Mouse (Mus musculus): ENCODE results near the gene Slc39a11. TPM values are rescaled to one million over a fixed set of nuclear protein-coding genes. Genes with fewer than 3 reads are reported as not detected.

Slc39a11 gene
- total RNA-seq (2021), result 13.7 and 17.5 TPM in 2 replicates
- long read RNA-seq, experiment 1, transcript Slc39a11-202 (10 exons, 2,664 nt), result major isoform, 20 of 53 reads
- long read RNA-seq, experiment 1, partial matches to known transcripts, result 2 of 53 reads
- long read RNA-seq, experiment 1, other reads (novel, unspliced or antisense), result 27 of 53 reads
- long read RNA-seq, experiment 2, partial matches to known transcripts, result 2 of 20 reads
- long read RNA-seq, experiment 2, other reads (novel, unspliced or antisense), result 13 of 20 reads

DNA sequence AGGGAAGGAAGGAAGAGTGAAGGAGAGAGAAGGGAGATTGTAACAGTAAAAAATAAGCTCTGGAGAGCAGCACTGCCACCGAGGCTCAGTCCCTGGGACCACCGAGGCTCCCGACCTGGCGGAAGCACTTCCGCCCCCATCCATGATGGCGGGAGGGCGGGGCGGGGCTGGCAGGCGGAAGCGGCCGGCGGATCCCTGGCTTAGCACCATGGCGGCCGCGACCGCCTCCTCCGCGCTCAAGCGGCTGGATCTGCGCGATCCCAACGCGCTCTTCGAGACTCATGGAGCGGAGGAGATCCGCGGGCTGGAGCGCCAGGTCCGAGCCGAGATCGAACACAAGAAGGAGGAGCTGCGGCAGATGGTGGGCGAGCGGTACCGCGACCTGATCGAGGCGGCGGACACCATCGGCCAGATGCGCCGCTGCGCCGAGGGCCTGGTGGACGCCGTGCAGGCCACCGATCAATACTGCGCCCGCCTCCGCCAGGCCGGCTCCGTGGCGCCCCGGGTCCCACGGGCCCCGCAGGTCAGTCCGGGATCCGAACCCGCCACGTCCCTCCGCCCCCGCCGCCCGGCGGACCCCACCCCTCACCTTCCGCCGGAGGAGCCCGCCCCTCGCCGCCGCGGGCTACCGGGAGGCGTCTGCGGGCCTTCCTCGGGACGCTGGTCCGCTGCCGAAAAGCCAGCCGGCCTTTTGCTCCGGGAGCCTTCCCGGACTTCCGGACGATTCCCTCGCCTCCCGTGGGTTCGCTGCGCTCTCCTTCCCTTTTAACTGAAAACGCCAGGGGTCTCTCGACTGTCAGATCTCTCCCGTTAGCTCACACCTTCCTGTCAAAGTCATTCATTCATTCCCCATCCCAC lies at the start of gene Slc39a11:
Slc39a11 (minus strand) TSS at position 727 of the 858 bp plus-strand sequence.
- peak; percentile 83 for DNase-seq

DNA sequence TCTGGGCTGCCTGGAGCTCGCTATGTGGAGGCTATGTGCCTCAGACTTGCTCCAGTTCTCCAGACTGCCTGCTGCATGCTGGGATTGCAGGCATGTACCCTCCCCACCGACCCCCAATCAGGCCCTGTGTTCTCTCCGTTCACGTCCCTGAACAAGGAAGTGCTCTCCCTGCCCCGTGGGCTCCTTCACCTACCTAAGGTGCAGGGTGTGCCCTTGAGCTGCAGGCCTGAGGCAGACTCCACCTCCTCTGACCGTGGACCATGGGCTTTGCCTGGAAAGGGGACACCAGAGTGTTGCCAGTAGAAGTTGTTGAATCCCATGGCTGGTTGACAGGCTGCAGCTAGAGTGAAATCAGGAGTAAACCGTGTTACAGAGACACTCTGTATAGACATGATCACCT lies 49.8 kb upstream of the Slc39a11 start:
- DNase-seq, result no peak

DNA sequence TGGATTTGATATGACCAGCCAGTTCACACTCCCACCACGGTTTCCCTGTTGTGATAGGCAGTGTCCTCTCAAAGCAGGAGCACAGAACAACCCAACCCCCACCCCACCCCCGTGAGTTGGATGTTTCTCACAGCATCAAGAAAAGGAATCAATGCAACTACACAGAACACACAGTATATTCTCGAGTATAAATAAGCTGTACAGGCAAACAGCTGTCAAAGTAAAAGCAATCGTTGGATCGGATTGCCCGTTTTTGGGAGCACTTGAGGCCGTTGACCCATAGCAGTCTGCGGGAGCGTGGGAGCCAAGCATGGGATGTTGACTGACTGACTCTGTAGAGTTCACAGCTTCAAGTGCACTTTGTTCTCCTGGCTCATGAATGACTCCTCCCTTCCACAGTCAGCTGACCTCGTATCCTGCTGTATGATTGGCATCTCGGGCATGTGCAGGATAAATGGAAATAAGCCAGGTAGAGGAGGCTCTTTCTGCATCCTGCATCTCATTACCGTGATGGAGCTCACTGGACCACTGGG lies 48.2 kb upstream of the Slc39a11 start:
- no peak for DNase-seq

DNA sequence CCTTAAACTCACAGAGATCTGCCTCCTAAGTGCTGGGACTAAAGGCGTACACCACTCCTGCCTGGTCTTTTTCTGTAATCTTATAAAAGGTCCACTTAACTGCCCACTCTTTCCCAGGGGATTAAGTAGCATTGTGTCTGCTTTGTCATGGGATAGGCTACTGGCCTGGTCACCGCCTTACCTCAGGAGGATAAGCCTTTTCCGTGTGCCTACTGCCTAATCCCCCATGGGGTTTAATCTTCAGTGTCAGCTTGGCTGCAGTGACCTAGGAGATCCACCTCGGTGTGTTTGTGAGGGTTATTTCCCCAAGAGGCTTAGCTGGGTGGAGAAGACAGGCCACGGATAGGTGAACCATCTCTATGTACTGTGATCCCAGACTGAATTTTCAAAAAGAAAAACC lies 47.7 kb upstream of the Slc39a11 start:
- no peak for DNase-seq

DNA sequence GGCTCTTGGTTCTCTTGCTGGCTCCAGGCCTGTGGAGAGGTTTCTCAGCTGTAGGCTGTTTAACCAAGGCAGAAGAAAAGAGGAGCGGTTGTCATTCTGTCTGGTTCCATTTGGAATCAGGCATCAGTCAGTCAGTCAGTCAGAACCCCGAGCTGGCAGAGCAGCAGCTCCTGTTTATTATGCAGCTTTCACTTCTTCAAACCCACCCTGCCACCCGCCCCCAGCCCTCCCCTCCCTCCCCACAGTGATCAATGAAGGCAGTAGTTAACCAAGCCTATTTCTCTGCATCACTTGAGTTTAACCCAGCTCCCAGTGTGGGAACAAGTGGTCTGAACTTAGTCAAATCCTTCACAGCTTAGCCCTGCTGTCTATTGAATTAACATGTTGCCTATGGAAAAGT lies 42.0 kb upstream of the Slc39a11 start:
- DNase-seq, result no peak

DNA sequence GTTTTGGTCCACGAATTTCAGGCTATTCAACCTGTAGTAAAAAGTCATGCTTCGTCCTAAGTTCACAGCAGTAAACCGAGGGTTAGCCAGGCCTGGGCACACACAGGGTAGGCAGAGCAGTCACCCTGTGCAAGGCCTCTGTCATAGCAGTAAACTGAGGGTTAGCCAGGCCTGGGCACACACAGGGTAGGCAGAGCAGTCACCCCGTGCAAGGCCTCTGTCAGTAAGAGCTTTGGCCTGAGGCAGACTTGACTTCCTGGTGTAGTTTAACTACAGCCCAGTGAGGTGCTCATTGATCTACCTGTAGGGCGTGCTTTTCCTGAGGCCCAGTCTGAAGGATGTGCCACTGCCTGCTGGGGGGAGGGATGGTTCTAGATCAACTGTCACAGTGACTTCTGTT lies 41.4 kb upstream of the Slc39a11 start:
- no peak for DNase-seq

DNA sequence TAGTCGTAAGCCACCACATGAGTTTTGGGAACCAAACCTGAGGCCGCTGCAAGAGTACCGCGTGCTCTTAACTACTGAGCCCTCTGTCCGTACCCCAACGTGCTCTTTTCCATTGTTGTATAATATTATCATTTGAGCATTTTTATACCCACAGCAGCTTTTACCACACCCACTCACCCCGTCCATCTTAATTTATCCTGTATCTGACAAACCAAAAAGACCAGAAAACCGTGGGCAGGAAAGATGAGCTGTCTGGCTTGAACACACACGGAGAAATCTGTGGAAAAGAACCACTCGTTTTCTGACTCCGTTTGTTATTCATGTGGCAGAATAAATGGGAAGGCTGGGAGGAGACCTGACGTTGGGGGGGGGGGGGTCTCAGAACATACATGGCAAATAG lies 40.6 kb upstream of the Slc39a11 start:
- no peak for DNase-seq

DNA sequence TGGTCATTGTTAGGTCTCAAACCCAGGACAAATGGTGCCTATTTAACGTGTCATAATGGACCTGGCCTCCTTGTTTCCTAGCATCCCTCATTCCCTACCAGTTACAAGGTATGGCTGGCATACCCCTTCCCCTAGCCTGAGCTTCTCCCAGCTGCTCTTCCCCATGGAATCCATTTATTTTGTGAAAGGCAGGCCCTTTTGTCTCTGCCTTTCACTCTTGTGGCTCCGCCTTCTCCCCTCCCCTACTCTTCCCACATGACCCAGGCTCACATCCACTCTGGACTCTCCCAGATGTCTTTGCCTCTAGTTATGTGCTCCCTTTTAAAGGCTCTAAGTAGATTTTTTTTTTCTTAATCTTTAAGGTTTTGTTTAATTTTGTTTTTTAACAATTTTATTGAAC lies 37.2 kb upstream of the Slc39a11 start:
- no peak for DNase-seq

DNA sequence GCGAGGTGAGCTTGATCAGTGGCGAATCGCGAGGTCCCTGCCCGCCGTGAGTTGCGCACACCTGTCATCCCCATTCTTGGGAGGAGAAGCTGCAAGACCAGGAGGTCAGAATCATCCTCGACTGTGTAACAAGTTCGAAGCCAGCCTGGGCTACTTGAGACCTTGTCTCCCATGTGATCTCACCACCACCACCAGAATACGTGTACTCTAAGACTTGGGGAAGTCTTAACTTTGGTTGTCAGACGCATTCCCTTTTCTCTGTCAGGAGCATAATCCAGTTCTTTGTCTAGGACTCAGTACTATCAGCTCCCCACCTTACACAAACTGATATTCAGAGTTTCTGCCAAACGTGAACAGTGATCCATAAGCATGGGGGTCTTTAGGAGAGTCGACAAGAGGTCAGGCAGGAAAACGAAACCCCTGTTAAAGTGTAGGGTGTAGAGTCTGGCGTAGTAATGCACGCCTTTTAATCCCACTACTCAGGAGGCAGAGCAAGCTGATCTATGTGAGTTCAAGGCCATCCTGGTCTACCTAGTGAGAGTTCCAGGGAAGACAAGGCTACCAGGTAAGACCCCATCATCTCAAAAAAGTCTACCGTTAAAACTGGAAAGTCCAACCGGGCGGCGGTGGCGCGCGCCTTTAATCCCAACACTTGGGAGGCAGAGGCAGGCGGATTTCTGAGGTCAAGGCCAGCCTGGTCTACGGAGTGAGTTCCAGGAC lies 35.0 kb upstream of the Slc39a11 start:
- no peak for DNase-seq

DNA sequence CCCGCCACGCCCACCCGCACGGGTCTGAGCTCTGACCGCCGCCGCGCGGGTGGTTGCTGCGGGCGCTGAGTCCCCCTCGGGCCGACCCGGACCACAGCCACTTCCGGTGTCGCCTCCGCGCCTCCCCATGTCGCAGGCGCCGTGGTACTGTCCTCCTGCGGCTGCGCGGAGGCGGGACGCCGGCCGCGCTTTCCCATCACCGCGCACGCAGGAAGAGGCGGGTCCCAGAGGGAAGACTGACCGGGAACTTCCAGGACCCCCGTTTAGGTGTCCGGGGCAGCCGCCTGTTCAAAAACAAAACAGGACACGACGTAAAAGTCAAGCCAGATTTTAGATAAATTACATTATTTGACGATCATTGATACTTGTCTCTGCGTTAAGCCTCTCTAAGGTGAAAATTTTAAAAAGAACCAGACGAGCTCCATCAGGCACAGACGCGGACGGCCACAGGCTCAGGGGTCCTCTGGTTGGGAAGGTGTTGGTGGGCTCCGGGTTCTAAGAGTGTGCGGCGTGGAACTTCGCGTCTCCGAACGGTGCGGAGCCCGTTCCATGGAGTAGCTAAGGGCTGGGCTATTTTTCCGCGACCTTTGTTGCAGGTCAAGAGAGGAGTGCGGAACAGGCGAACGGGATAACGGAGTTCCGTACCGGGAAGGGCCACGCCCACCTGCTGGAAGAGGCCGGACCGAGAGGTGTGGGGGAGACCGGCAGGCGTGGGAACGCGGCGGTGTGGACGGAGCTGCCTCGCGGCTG lies 34.3 kb upstream of the Slc39a11 start, which contains the start of the genes Fam104a and D11Wsu47e:
Fam104a (minus strand) TSS at position 199 of the 750 bp plus-strand sequence.
D11Wsu47e (plus strand) TSS at position 456 of the 750 bp plus-strand sequence.
- DNase-seq, result peak; percentile 97

DNA sequence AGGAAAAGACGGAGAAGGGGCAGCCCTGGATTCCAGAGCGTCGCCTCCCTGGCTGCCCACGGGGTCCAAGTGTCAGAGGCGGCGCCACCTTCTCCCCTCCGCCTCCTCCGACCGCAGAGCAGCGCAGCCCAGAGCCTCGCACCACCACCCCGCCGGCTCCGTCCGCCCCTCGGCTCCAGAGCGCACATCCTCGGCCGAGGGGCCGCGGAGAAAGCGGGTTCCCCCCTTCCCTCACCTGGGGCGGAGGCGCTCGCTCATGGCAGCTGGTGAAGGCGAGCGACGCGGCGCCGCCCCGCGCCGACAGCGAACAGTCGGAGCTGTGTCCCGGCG lies 33.7 kb upstream of the Slc39a11 start:
- no peak for DNase-seq

DNA sequence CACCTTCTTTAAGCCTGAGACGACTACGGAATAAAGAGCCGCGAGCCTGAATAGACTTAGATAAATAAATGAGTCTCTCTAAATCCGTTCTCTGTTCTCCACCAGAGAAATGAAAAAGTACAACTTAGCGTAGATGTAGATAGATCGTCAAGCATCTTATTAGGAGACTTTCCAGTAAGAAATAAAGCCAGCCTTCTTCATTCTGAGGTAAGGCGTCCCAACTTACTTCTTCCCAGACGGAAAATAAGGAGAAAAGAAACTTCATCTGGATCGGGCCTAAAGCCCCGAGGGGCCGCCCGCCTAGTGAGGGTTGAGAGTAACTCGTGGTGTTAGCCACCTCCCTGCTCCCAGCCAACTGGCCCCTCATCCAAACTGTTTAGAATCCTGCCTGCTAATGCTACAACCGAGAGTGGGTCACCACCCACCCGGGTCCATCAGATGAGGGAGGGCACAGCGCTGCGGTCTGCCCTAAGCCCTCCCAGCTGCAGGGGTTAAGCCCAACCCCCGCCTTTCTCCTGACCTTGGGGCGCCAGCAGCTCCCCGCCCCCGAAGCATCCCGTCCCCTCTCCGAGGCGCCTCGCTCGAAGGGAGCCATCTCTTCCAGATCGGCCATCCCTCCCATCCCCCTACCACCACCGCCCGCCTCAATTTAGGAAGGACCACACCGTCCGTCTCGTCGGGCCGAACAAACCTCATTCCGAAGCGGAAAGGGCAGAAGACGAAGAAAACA lies 33.2 kb upstream of the Slc39a11 start:
- peak; percentile 88 for DNase-seq

DNA sequence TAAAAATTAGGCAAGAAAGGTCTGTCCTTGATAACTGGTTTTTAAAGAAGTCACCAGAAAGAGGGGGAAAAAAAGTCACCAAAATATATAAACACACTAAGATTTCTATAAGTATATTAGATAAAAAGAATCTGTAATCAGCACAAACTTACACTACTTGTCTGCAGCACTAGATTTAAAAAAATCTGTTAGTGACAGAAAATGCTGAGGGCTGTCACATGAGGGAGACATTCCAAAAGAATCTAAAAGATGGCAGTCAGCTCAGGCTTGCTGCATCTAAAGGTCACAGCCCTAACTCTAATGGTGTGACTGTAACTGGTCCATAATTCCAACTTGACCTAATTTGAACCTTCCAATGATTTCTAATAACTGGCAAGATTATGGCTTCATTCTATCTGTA lies 32.1 kb upstream of the Slc39a11 start:
- DNase-seq, result no peak

DNA sequence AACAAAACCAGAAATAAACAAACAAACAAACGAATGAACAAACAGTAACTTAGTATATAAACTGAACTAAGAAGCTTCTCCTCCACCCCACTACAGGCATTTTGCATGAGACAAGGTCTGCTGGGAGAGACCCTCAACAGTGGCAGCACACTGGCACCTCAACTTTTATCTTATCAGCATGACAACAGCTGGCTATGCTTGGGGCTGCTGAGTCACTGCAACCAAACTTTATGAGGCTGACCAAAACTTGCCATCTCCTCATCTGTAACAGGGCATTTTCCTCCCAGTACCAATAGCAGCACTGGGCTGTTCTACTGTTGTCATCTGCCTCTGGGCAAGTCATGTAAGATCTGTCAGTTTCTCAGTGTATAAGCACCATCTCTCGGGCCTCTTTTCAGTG lies 31.1 kb upstream of the Slc39a11 start:
- DNase-seq, result no peak

DNA sequence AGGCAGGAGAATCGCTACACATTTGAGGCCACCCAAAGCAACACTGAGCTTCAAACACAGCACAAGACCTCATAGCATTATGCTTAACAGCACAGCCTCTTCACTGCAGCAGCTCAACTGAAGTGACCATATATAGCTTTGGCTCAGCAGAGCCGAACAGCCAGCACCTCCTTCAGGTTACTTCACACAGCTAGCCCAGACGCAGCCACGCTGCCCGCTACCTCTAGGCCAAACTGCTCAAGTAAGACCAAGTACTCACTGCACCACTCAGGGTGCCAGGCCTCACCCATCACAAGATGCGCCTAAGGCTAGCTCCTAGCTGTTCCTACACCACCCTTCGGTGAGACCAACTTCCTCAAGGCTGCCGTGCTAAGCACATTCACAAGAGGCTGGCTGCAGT lies 28.5 kb upstream of the Slc39a11 start:
- no peak for DNase-seq

DNA sequence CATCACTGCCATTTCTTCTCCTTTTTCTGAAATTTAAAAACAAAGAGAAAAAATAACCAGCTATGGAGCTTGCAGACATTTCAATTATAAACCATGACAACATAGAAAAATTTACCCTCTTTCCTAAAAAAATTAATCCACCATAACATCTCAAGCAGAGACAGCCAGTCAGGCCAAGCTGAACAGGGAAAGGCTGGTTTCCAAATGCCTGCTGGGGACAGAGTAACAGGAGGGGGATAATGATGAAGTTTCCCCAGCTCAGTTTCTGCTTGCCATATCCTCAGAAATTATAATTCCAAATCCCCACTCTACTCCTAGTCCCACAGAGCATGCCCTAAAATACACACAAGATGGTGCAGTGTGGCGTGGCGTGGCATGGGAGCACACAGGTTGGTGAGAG lies 27.5 kb upstream of the Slc39a11 start:
- DNase-seq, result no peak

DNA sequence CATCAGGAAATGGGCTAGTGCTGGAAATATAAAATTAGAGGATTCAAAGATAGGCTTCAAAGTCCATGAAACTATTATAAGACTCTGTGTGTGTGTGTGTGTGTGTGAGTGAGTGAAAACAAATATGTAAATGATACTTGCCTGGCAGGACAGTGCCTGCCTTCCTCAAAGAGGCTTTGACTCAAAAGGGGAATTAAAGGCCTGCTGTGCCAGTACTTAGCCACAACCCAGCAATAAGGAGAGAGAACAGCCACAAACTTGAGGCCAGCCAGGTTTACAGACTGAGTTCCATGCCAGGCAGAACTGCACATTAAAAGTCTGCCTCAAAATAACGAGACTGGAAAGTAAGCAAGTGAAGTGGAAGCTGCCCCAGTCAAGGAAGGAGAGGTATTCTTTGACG lies 27.0 kb upstream of the Slc39a11 start:
- no peak for DNase-seq

DNA sequence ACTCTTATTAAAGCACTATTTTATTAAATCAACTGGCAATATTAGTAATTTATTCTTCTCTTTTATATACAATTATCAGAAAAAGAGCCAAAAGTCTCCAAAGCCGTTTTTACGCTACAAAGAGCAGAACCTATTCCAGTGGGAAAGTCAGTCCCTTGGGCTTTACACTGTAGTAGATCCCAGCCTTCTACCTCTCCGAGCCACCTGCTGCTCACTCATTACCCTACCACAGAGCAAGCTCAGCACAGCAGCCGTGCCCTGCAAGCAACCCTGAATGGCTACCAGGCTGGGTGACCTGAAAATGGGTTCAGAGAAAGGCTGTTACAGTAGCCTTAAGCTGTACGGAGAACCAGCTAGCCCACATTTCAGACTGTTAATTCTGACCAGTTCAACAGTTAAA lies 24.7 kb upstream of the Slc39a11 start:
- no peak for DNase-seq

DNA sequence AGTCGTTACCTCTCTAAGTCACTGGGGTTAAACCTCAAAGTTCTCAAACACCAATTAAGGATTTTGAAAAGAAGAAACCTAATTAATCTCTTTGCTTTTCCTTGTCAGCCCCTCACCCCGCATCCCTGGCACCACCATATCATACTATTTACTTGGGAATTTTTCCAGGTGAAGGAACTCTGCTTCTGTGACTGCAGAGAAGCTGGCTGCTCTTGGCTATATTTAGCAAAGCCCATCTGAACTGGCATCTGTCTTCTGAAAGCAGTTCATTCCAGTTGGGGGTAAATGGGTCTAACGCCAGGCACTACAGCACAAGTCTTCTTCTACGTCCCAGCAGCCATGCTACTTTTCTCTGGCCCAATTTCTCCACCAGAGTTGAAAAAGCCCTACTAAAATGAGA lies 23.7 kb upstream of the Slc39a11 start:
- no peak for DNase-seq

DNA sequence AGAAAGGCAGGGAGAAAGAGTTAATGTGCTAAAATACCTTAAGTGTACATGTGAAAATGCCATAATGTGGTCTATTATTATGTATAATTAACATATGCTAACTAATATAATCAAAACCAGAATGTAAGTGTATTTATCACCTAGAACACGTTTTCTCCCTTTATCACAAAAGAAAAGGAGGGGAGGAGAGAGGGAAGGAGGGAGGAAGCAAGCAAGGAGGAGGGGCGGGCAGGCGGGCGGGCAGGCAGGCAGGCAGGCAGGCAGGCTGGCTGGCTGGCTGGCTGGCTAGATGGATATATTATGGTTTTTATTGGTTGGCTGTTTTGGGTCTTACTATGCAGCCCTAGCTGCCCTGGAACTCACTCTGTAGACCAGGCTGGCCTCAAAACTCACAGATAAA lies 19.8 kb upstream of the Slc39a11 start:
- no peak for DNase-seq

DNA sequence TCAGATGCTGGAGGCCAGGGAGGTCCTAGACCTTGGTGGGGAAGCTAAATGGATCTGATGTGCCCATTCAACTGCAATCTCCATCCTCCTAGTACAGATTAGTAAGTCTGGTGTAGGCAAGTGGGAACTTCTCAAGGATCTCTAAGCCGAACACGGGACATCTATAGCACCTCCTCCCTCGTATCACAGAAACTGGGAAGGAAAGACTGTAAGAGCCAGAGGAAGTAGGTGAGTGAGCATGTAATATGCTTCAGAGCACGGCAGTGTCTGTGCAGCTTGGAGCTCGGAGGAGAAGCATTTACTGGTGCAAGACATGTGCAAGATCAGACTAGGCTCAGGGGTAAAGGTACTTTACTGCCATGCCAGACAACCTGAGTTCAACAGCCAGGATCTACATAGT lies 19.0 kb upstream of the Slc39a11 start:
- DNase-seq, result no peak
